Mouse (Mus musculus): ENCODE measurements at regions not wholly inside any gene's neighbourhood (a gene's known extent, or its start where the extent isn't known, plus 50 kb on each side); places are given as distances from the start of the nearest gene placed in this dataset.

GRCm38 (mm10) chr2:173385722-173386141, 109.4 kb upstream of the Pmepa1 start:
- Histone ChIP-seq H3K4me2 (replicated peaks; ENCODE audit: low read depth) (no peak overlapping the region), H3K9ac (ENCODE audit: low read length) (no peak overlapping the region), H3K27ac (replicated peaks) (no peak overlapping the region), H3K9me3 (ENCODE audit: control insufficient read depth, low read length) (no peaks in the 10 kb centered on the region), H3K4me3 (ENCODE audit: low read depth, low read length) (no peak overlapping the region), H3K36me3 (ENCODE audit: control insufficient read depth, insufficient read depth, low read length) (no peaks in the 10 kb centered on the region), H3K4me1 (replicated peaks; ENCODE audit: control insufficient read depth, insufficient read depth) (no peaks in the 10 kb centered on the region), H3K27me3 (ENCODE audit: control insufficient read depth, insufficient read depth, low read length) (no peaks in the 10 kb centered on the region)
- ATAC-seq (ENCODE audit: low FRiP score, low TSS enrichment) (no peak), DNase-seq (ENCODE audit: low spot score) (no peak)
- TF ChIP-seq CTCF (IDR thresholded peaks at IDR 0.05; ENCODE audit: low read depth) (no peak), EP300 (optimal IDR thresholded peaks at IDR 0.05) (no peak)
- WGBS: 38% methylated on average over 9 of the region's 9 CpGs

GRCm38 (mm10) chr2:173388140-173388539, 111.8 kb upstream of the Pmepa1 start:
- TF ChIP-seq CTCF (IDR thresholded peaks at IDR 0.05; ENCODE audit: low read depth): no peak
- no peak for TF ChIP-seq EP300 (optimal IDR thresholded peaks at IDR 0.05)
- H3K36me3 ChIP-seq (ENCODE audit: control insufficient read depth, insufficient read depth, low read length): no peaks in the 10 kb centered on the region
- DNase-seq (ENCODE audit: low spot score): no peak
- H3K4me1 ChIP-seq (replicated peaks; ENCODE audit: control insufficient read depth, insufficient read depth): no peaks in the 10 kb centered on the region
- 76% methylated on average over 4 of the region's 4 CpGs for WGBS
- no peak overlapping the region for H3K4me3 ChIP-seq (ENCODE audit: low read depth, low read length)
- no peak for ATAC-seq (ENCODE audit: low FRiP score, low TSS enrichment)
- H3K9me3 ChIP-seq (ENCODE audit: control insufficient read depth, low read length): no peaks in the 10 kb centered on the region
- no peak overlapping the region for H3K27ac ChIP-seq (replicated peaks)
- H3K27me3 ChIP-seq (ENCODE audit: control insufficient read depth, insufficient read depth, low read length): no peaks in the 10 kb centered on the region
- no peak overlapping the region for H3K4me2 ChIP-seq (replicated peaks; ENCODE audit: low read depth)
- no peak overlapping the region for H3K9ac ChIP-seq (ENCODE audit: low read length)

GRCm38 (mm10) chr2:173392557-173393323, 116.4 kb upstream of the Pmepa1 start:
- H3K9ac ChIP-seq (ENCODE audit: low read length): no peak overlapping the region
- TF ChIP-seq CTCF (IDR thresholded peaks at IDR 0.05; ENCODE audit: low read depth) (no peak), EP300 (optimal IDR thresholded peaks at IDR 0.05) (no peak)
- H3K27ac ChIP-seq (replicated peaks): no peak overlapping the region
- H3K4me2 ChIP-seq (replicated peaks; ENCODE audit: low read depth): no peak overlapping the region
- no peak for DNase-seq (ENCODE audit: low spot score)
- H3K27me3 ChIP-seq (ENCODE audit: control insufficient read depth, insufficient read depth, low read length): no peaks in the 10 kb centered on the region
- H3K4me3 ChIP-seq (ENCODE audit: low read depth, low read length): no peak overlapping the region
- no peaks in the 10 kb centered on the region for H3K9me3 ChIP-seq (ENCODE audit: control insufficient read depth, low read length)
- H3K36me3 ChIP-seq (ENCODE audit: control insufficient read depth, insufficient read depth, low read length): no peaks in the 10 kb centered on the region
- no peak for ATAC-seq (ENCODE audit: low FRiP score, low TSS enrichment)
- 72% methylated on average over 14 of the region's 14 CpGs for WGBS
- no peaks in the 10 kb centered on the region for H3K4me1 ChIP-seq (replicated peaks; ENCODE audit: control insufficient read depth, insufficient read depth)

GRCm38 (mm10) chr2:173393324-173393592, 116.9 kb upstream of the Pmepa1 start:
- 48% methylated on average over 2 of the region's 2 CpGs for WGBS
- no peaks in the 10 kb centered on the region for H3K9me3 ChIP-seq (ENCODE audit: control insufficient read depth, low read length)
- no peak for DNase-seq (ENCODE audit: low spot score)
- ATAC-seq (ENCODE audit: low FRiP score, low TSS enrichment): no peak
- no peaks in the 10 kb centered on the region for H3K4me1 ChIP-seq (replicated peaks; ENCODE audit: control insufficient read depth, insufficient read depth)
- H3K27ac ChIP-seq (replicated peaks): no peak overlapping the region
- no peaks in the 10 kb centered on the region for H3K36me3 ChIP-seq (ENCODE audit: control insufficient read depth, insufficient read depth, low read length)
- no peak overlapping the region for H3K4me3 ChIP-seq (ENCODE audit: low read depth, low read length)
- TF ChIP-seq CTCF (IDR thresholded peaks at IDR 0.05; ENCODE audit: low read depth) (no peak), EP300 (optimal IDR thresholded peaks at IDR 0.05) (no peak)
- H3K27me3 ChIP-seq (ENCODE audit: control insufficient read depth, insufficient read depth, low read length): no peaks in the 10 kb centered on the region
- no peak overlapping the region for H3K4me2 ChIP-seq (replicated peaks; ENCODE audit: low read depth)
- no peak overlapping the region for H3K9ac ChIP-seq (ENCODE audit: low read length)

GRCm38 (mm10) chr2:173395526-173395925, 119.2 kb upstream of the Pmepa1 start:
- H3K9ac ChIP-seq (ENCODE audit: low read length): no peak overlapping the region
- WGBS: 15% methylated on average over 6 of the region's 6 CpGs
- H3K27ac ChIP-seq (replicated peaks): no peak overlapping the region
- no peak overlapping the region for H3K4me3 ChIP-seq (ENCODE audit: low read depth, low read length)
- no peaks in the 10 kb centered on the region for H3K4me1 ChIP-seq (replicated peaks; ENCODE audit: control insufficient read depth, insufficient read depth)
- TF ChIP-seq EP300 (optimal IDR thresholded peaks at IDR 0.05) (no peak), CTCF (IDR thresholded peaks at IDR 0.05; ENCODE audit: low read depth) (no peak)
- no peaks in the 10 kb centered on the region for H3K27me3 ChIP-seq (ENCODE audit: control insufficient read depth, insufficient read depth, low read length)
- H3K4me2 ChIP-seq (replicated peaks; ENCODE audit: low read depth): no peak overlapping the region
- no peaks in the 10 kb centered on the region for H3K36me3 ChIP-seq (ENCODE audit: control insufficient read depth, insufficient read depth, low read length)
- no peaks in the 10 kb centered on the region for H3K9me3 ChIP-seq (ENCODE audit: control insufficient read depth, low read length)
- ATAC-seq (ENCODE audit: low FRiP score, low TSS enrichment): no peak; the same call in 1 of the 2 replicates
- DNase-seq (ENCODE audit: low spot score): no peak

- no peaks in the 10 kb centered on the region for H3K4me1 ChIP-seq (replicated peaks; ENCODE audit: control insufficient read depth, insufficient read depth)
- no peak overlapping the region for H3K4me2 ChIP-seq (replicated peaks; ENCODE audit: low read depth)
- H3K27me3 ChIP-seq (ENCODE audit: control insufficient read depth, insufficient read depth, low read length): no peaks in the 10 kb centered on the region
- H3K27ac ChIP-seq (replicated peaks): no peak overlapping the region
- no peak for TF ChIP-seq CTCF (IDR thresholded peaks at IDR 0.05; ENCODE audit: low read depth)
- no peak for TF ChIP-seq EP300 (optimal IDR thresholded peaks at IDR 0.05)
- no peaks in the 10 kb centered on the region for H3K36me3 ChIP-seq (ENCODE audit: control insufficient read depth, insufficient read depth, low read length)
- no peaks in the 10 kb centered on the region for H3K9me3 ChIP-seq (ENCODE audit: control insufficient read depth, low read length)
- 97% methylated on average over 2 of the region's 2 CpGs for WGBS
- ATAC-seq (ENCODE audit: low FRiP score, low TSS enrichment) (no peak), DNase-seq (ENCODE audit: low spot score) (no peak)
- H3K9ac ChIP-seq (ENCODE audit: low read length): no peak overlapping the region
- no peak overlapping the region for H3K4me3 ChIP-seq (ENCODE audit: low read depth, low read length)
Observed at GRCm38 (mm10) chr2:173397846-173398331, 121.6 kb upstream of the Pmepa1 start.

Data from stomach, postnatal 0 days (tissue).